Mouse (Mus musculus): ENCODE measurements at regions not wholly inside any gene's neighbourhood (a gene's known extent, or its start where the extent isn't known, plus 50 kb on each side); places are given as distances from the start of the nearest gene placed in this dataset.

- TF ChIP-seq CTCF (IDR thresholded peaks at IDR 0.05; ENCODE audit: control insufficient read depth, insufficient read depth, insufficient read length) (no peak), MAX (IDR thresholded peaks at IDR 0.05) (no peak), CEBPB (IDR thresholded peaks at IDR 0.05; ENCODE audit: low read depth) (no peak)
Measured at GRCm38 (mm10) chr10:111361749-111362435, 63.4 kb downstream of the Bbs10 start.
